Mouse (Mus musculus): ENCODE measurements around the gene Myoz1.
"Not testable (repeated sequence)": the region's sequence is repeated elsewhere in the genome, so short reads cannot be mapped to it uniquely, and the experiment has no call there.

Myoz1 gene

GRCm38 (mm10) chr14:20637818-20638574, 18.3 kb downstream of the Myoz1 start:
- no peak for DNase-seq

GRCm38 (mm10) chr14:20636968-20637367, 19.4 kb downstream of the Myoz1 start:
- DNase-seq = not testable (repeated sequence)

- peak; percentile 38 to 60 for DNase-seq
Observed at GRCm38 (mm10) chr14:20635546-20635945, 20.8 kb downstream of the Myoz1 start.

GRCm38 (mm10) chr14:20631253-20631652, 25.1 kb downstream of the Myoz1 start:
- peak; percentile 52 to 76 for DNase-seq

- no peak for DNase-seq
Observed at GRCm38 (mm10) chr14:20626971-20627370, 29.4 kb downstream of the Myoz1 start.

- no peak for DNase-seq
Observed at GRCm38 (mm10) chr14:20626447-20626846, 29.9 kb downstream of the Myoz1 start.

- DNase-seq = no peak
Observed at GRCm38 (mm10) chr14:20622907-20623306, 33.4 kb downstream of the Myoz1 start.

GRCm38 (mm10) chr14:20622412-20622811, 33.9 kb downstream of the Myoz1 start:
- DNase-seq = no peak

GRCm38 (mm10) chr14:20621903-20622302, 34.4 kb downstream of the Myoz1 start:
- no peak for DNase-seq

GRCm38 (mm10) chr14:20619131-20619530, 37.2 kb downstream of the Myoz1 start:
- no peak for DNase-seq

GRCm38 (mm10) chr14:20618211-20618610, 38.1 kb downstream of the Myoz1 start:
- DNase-seq = peak; percentile 41 to 63

GRCm38 (mm10) chr14:20616421-20616820, 39.9 kb downstream of the Myoz1 start:
- peak; percentile 59 to 71 for DNase-seq

GRCm38 (mm10) chr14:20615075-20615474, 41.3 kb downstream of the Myoz1 start:
- no peak for DNase-seq

- DNase-seq = no peak
Observed at GRCm38 (mm10) chr14:20612820-20613219, 43.5 kb downstream of the Myoz1 start.

- DNase-seq = peak; percentile 85 to 90
Observed at GRCm38 (mm10) chr14:20610146-20610545, 46.2 kb downstream of the Myoz1 start.

GRCm38 (mm10) chr14:20609519-20609918, 46.8 kb downstream of the Myoz1 start:
- DNase-seq = no peak

GRCm38 (mm10) chr14:20607396-20608126, 48.8 kb downstream of the Myoz1 start:
- peak; percentile 41 to 64 for DNase-seq

GRCm38 (mm10) chr14:20601287-20601686, 55.1 kb downstream of the Myoz1 start:
- DNase-seq = no peak

GRCm38 (mm10) chr14:20600203-20600602, 56.1 kb downstream of the Myoz1 start:
- DNase-seq = no peak

GRCm38 (mm10) chr14:20599542-20599941, 56.8 kb downstream of the Myoz1 start:
- DNase-seq = no peak
